Mouse (Mus musculus): ENCODE results near the gene Hcrtr1.

Hcrtr1 gene

GRCm38 (mm10) chr4:130112732-130113131, 26.4 kb downstream of the Hcrtr1 start:
- DNase-seq, result no peak

- DNase-seq, result no peak
These were observed 26.9 kb downstream of the Hcrtr1 start for GRCm38 (mm10) chr4:130112299-130112698.

DNA sequence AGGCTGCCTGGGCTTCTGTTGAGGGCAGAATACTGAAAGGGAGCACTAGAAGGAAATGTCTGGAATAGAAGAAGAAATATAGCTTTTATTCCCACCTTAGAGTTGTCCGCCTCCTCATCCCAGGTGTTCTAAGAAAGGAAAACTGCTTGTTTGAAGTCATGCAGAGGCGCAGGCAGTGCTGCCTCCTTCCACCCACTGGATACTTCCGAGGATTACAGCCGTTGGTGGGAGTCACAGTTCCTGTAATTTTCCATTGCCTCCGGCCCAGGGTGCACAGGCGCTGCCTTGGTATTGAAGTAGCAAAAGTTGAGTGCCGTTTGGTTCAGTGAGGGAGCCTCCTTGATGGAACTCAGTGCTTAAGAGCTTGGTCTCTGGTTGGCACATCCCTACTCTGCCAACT, 29.1 kb downstream of the Hcrtr1 start:
- no peak for DNase-seq

DNA sequence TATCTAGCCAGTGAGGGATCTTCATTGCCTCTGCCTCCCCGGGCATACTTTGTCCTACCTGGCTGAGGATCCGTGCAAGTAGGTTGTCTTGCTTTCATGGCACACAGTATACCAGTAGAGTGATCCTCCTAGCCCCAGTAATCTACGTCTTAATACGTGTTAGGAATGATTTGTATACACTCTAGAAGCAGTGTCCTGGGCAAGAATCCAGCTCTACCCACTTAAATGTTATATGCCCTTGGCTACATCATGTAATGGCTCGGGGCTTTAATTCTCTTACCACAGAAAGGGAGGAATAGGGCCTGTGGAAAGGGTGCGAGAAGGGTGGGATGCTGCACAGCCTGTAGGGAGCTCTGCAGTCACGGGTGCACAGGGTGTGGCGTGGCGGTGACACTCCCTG, 29.5 kb downstream of the Hcrtr1 start:
- no peak for DNase-seq

DNA sequence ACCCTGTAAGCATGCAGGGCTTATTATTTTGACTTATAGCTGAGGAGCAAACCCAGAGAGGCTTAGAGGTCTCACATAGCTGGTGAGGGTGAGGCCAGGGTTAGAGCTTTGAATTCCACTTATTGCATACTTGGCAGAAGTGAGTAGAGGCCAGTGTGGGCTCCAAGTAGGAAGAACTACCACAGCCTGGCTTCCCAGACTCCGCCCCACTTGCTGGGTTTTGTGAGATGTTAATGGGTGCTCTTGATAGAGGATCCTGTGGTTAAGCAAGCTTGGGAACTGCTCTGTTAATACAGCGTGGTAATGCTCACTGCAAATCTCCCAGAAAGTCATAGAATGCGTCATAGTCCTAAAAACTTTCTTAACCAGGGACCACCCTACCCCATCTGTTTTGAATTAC, 30.2 kb downstream of the Hcrtr1 start:
- no peak for DNase-seq

DNA sequence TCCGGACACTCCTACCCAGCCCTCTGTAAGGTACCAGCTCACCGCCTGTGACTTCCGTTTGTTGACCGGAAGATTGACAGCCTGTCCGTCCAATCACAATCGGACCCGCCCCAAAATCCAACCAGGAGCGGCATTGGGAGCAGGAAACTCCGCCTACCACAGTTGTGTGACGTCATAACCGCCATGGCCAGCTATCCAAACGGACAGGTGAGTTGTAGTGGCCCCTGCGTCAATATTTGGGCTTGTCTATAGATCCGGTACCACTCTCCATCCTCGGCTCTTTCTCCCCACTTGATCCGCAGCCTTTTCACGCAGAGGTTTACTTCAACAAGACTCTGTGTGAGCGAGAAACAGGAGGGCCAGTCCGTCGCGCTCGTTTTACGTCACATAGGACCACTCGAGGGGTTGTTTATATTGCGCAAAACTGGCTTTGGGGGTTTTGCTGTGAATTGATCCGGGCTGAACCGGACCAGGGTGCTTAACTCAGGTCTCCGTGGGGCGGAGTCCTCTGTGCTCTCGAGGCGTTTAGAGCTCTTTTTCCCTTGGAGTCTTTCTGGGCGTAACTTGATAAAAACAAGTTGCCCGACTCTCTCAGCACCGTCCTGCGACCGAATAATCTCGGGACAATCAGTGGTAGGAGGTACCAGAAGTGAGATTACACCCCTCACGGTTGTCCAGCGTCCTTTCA, 31.6 kb downstream of the Hcrtr1 start:
- peak; percentile 96 to 98 for DNase-seq

DNA sequence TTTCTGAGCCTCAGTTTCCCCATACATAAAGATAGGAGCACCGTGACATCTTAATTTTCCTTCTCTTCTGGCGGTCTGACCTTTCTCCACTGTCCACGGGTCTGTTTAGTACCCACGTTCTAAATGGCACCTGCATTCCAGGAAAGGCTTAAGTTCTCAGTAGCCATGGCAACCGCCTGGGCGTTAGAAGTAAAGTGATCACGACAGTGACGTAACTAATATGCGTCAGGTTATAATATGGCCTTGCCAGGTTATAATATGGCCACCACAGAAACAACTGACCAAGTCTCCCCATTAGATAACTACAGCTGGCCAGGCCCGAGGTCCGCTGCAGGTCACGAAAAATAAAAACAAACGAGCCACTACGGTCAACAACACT, 32.1 kb downstream of the Hcrtr1 start:
- DNase-seq, result no peak

- no peak for DNase-seq
These were observed 34.6 kb downstream of the Hcrtr1 start for GRCm38 (mm10) chr4:130104584-130104983.

DNA sequence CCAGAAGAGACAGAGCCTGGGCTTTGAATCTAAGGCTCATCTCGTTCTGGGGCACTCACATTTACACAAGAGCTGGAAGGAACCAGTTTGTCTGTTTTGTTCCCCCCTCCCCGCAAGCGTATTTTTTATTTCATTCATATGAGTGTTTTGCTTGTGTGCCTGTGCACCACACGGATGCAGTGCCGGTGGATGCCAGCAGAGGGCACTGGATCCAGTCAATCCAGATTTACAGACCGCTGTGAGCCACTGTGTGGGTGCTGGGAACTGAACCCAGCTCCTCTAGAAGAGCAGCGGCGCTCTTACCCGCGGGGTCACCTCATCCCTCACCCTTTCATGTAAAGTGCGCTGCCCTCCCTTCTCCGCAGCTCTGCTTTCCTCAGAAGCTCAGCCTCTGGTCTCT, 35.5 kb downstream of the Hcrtr1 start:
- no peak for DNase-seq

- DNase-seq, result no peak
These were observed 37.0 kb downstream of the Hcrtr1 start, which contains the start of gene Pef1 for GRCm38 (mm10) chr4:130102111-130102651. Gene Pef1, plus strand, starts transcription at chr4:130102558.

DNA sequence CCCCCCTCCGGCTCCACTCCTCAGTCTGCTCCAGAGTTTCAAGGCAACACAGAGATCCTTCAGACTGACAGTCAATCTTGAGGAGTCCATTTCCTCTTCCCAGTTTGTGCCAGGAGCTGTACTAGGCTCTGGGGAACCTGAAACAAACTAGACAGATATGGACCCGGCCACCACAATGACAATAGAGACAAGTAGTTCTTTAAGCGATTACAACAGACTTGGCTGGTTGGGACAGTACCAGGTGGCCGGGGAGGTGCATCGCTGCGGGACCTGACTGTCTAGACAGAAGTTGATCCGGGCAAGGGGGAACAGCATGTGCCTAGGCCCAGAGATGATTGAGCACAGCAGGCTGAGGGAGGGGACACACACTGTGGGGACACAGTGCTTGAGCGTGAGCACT, 38.0 kb downstream of the Hcrtr1 start:
- no peak for DNase-seq

GRCm38 (mm10) chr4:130095137-130095536, 44.0 kb downstream of the Hcrtr1 start:
- DNase-seq, result no peak

GRCm38 (mm10) chr4:130087293-130087692, 51.9 kb downstream of the Hcrtr1 start:
- peak; percentile 58 to 60 for DNase-seq

DNA sequence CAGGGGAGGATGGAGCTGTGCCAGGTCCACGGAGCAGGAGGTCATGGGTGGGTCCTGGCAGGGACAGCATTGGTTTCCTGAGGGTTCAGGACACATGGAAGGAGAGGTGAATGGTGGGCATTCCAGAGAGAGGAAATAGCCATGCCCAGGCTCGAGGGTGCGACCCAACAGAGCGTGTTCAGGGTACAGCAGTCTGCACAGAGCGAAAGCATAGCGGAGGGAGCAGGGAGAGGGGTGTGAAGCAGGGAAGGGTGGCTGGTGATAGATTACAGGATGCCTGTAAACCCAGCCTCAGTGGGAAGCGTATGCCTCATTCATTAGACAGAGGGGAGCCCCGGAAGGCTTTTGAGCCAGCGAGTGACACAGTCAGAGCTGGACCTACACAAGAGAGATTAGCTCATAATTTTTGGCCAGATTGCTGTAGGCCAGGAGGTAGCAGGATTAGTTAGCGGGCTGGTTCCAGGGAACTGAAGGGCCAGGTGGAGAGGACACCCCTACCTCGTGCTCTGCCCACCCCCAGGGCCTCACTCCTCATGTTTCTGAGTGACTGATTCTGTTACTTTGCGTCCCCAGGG, 53.8 kb downstream of the Hcrtr1 start:
- no peak for DNase-seq

- DNase-seq, result no peak
These were observed 54.7 kb downstream of the Hcrtr1 start for GRCm38 (mm10) chr4:130084331-130084945.

DNA sequence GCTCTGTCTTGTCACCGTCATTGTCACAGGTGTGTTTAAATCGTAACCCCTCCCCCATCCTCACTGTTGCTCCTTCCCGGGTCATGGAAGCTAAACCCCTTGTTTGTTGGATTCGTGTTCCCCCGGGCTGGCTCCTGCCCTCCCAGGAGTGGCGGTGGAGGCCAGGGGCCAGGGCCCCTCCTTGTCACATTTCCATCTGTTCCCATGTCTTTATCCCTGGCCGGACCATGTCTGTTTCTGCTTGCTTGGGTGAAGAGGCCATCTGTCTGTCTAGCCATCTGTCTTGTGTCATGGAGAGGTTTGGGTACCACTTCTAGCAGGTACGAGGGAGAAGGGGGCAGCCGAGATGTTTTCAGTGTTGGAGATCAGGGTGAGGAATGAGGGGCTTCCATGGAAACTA, 56.9 kb downstream of the Hcrtr1 start:
- DNase-seq, result no peak

- no peak for DNase-seq
These were observed 57.6 kb downstream of the Hcrtr1 start for GRCm38 (mm10) chr4:130081345-130082190.

Measured in thymus, adult 18-20 months (tissue).